Mouse (Mus musculus) spleen, postnatal 36 days (tissue): ENCODE results near the gene Syngr1.
A peak's percentile ranks its signal among the peaks of the same experiment; 100 is the strongest.

Experiments
- DNase-seq, 2 experiments: peaks; one replicate each; pipeline ENCODE4 v3.0.0; 2022; ENCODE audit warnings: low spot score in 2 of 2, mixed read lengths in 1 of 2

Syngr1 gene

GRCm38 (mm10) chr15:80091121-80091955, at the start of gene Syngr1, which contains the start of gene Rpl3:
Syngr1 (plus strand) TSS chr15:80091334.
Rpl3 (minus strand) TSS chr15:80091868.
- DNase-seq, result peak; percentile 63 to 67

- DNase-seq, result no peak
These were observed 49.0 kb upstream of the Syngr1 start for GRCm38 (mm10) chr15:80042152-80042551.

GRCm38 (mm10) chr15:80044249-80044648, 46.9 kb upstream of the Syngr1 start:
- no peak for DNase-seq

- no peak for DNase-seq
These were observed 45.4 kb upstream of the Syngr1 start for GRCm38 (mm10) chr15:80045749-80046148.

- DNase-seq, result no peak
These were observed 43.9 kb upstream of the Syngr1 start for GRCm38 (mm10) chr15:80047242-80047641.

GRCm38 (mm10) chr15:80047973-80048372, 43.2 kb upstream of the Syngr1 start:
- DNase-seq, result no peak

- DNase-seq, result no peak
These were observed 41.0 kb upstream of the Syngr1 start for GRCm38 (mm10) chr15:80050093-80050492.

GRCm38 (mm10) chr15:80051092-80051761, 39.9 kb upstream of the Syngr1 start:
- no peak for DNase-seq

GRCm38 (mm10) chr15:80051782-80052181, 39.4 kb upstream of the Syngr1 start:
- DNase-seq, result no peak

GRCm38 (mm10) chr15:80053381-80054033, 37.6 kb upstream of the Syngr1 start:
- no peak for DNase-seq

- DNase-seq, result no peak
These were observed 37.0 kb upstream of the Syngr1 start for GRCm38 (mm10) chr15:80054034-80054710.

- DNase-seq, result no peak
These were observed 33.0 kb upstream of the Syngr1 start for GRCm38 (mm10) chr15:80058151-80058550.

- no peak for DNase-seq
These were observed 31.5 kb upstream of the Syngr1 start for GRCm38 (mm10) chr15:80059606-80060005.

- no peak for DNase-seq
These were observed 30.6 kb upstream of the Syngr1 start for GRCm38 (mm10) chr15:80060356-80061070.

- DNase-seq, result no peak
These were observed 30.0 kb upstream of the Syngr1 start for GRCm38 (mm10) chr15:80061071-80061550.

- DNase-seq, result no peak
These were observed 28.8 kb upstream of the Syngr1 start for GRCm38 (mm10) chr15:80062339-80062738.

- no peak for DNase-seq
These were observed 28.3 kb upstream of the Syngr1 start for GRCm38 (mm10) chr15:80062821-80063220.

- DNase-seq, result no peak
These were observed 26.2 kb upstream of the Syngr1 start for GRCm38 (mm10) chr15:80064965-80065364.

GRCm38 (mm10) chr15:80065414-80065813, 25.7 kb upstream of the Syngr1 start:
- DNase-seq, result no peak

- DNase-seq, result no peak
These were observed 24.6 kb upstream of the Syngr1 start for GRCm38 (mm10) chr15:80066538-80066937.

- no peak for DNase-seq
These were observed 22.0 kb upstream of the Syngr1 start for GRCm38 (mm10) chr15:80069171-80069570.
